Mouse (Mus musculus): ENCODE measurements around the gene Amph. TPM values are rescaled to one million over a fixed set of nuclear protein-coding genes. Genes with fewer than 3 reads are reported as not detected.

The Amph gene
- polyA plus RNA-seq, 1 experiment from 2014 or later = 11.5 TPM

- no peaks in the 10 kb centered on the region for H3K27me3 ChIP-seq (ENCODE audit: control insufficient read depth, insufficient read depth, low read length)
- DNase-seq (ENCODE audit: low spot score) = no peak
- ATAC-seq (ENCODE audit: low FRiP score) = no peak
- WGBS = 73% methylated on average over 3 of the region's 3 CpGs
- H3K9me3 ChIP-seq (ENCODE audit: control insufficient read depth, low read length) = no peaks in the 10 kb centered on the region
- H3K27ac ChIP-seq (ENCODE audit: low read depth, low read length) = no peak overlapping the region
- H3K4me1 ChIP-seq (replicated peaks; ENCODE audit: control insufficient read depth, insufficient read depth, low read length) = no peaks in the 10 kb centered on the region
- no peak overlapping the region for H3K4me3 ChIP-seq (ENCODE audit: low read depth, low read length)
- H3K4me2 ChIP-seq (replicated peaks; ENCODE audit: low read depth, low read length) = no peak overlapping the region
- H3K36me3 ChIP-seq (ENCODE audit: control insufficient read depth, insufficient read depth, low read length) = no peaks in the 10 kb centered on the region
- H3K9ac ChIP-seq (ENCODE audit: low read depth, low read length) = no peak overlapping the region
These were observed 60.4 kb downstream of the Amph start for GRCm38 (mm10) chr13:19008440-19008839.

GRCm38 (mm10) chr13:19014825-19015375 is 66.9 kb downstream of the Amph start:
- WGBS = 96% methylated on average over 4 of the region's 4 CpGs

GRCm38 (mm10) chr13:19021529-19021928 is 73.5 kb downstream of the Amph start:
- 89% methylated on average over 2 of the region's 2 CpGs for WGBS
- Histone ChIP-seq H3K4me3 (ENCODE audit: low read depth, low read length) (no peak overlapping the region), H3K9me3 (ENCODE audit: control insufficient read depth, low read length) (no peaks in the 10 kb centered on the region), H3K27ac (ENCODE audit: low read depth, low read length) (no peak overlapping the region), H3K4me2 (replicated peaks; ENCODE audit: low read depth, low read length) (no peak overlapping the region), H3K4me1 (replicated peaks; ENCODE audit: control insufficient read depth, insufficient read depth, low read length) (no peaks in the 10 kb centered on the region), H3K27me3 (ENCODE audit: control insufficient read depth, insufficient read depth, low read length) (no peaks in the 10 kb centered on the region), H3K9ac (ENCODE audit: low read depth, low read length) (no peak overlapping the region), H3K36me3 (ENCODE audit: control insufficient read depth, insufficient read depth, low read length) (no peaks in the 10 kb centered on the region)
- DNase-seq (ENCODE audit: low spot score) = no peak
- ATAC-seq (ENCODE audit: low FRiP score) = no peak

More at GRCm38 (mm10) chr13:19014825-19015375, 66.9 kb downstream of the Amph start:
- Histone ChIP-seq H3K9ac (ENCODE audit: low read depth, low read length) (no peak overlapping the region), H3K4me1 (replicated peaks; ENCODE audit: control insufficient read depth, insufficient read depth, low read length) (no peaks in the 10 kb centered on the region), H3K4me2 (replicated peaks; ENCODE audit: low read depth, low read length) (no peak overlapping the region), H3K36me3 (ENCODE audit: control insufficient read depth, insufficient read depth, low read length) (no peaks in the 10 kb centered on the region), H3K27ac (ENCODE audit: low read depth, low read length) (no peak overlapping the region), H3K4me3 (ENCODE audit: low read depth, low read length) (no peak overlapping the region), H3K27me3 (ENCODE audit: control insufficient read depth, insufficient read depth, low read length) (no peaks in the 10 kb centered on the region), H3K9me3 (ENCODE audit: control insufficient read depth, low read length) (no peaks in the 10 kb centered on the region)
- DNase-seq (ENCODE audit: low spot score) (no peak), ATAC-seq (ENCODE audit: low FRiP score) (no peak)

- Histone ChIP-seq H3K27ac (ENCODE audit: low read depth, low read length) (no peak overlapping the region), H3K4me1 (replicated peaks; ENCODE audit: control insufficient read depth, insufficient read depth, low read length) (no peaks in the 10 kb centered on the region), H3K36me3 (ENCODE audit: control insufficient read depth, insufficient read depth, low read length) (no peaks in the 10 kb centered on the region), H3K9ac (ENCODE audit: low read depth, low read length) (no peak overlapping the region), H3K4me2 (replicated peaks; ENCODE audit: low read depth, low read length) (no peak overlapping the region), H3K4me3 (ENCODE audit: low read depth, low read length) (no peak overlapping the region), H3K9me3 (ENCODE audit: control insufficient read depth, low read length) (no peaks in the 10 kb centered on the region), H3K27me3 (ENCODE audit: control insufficient read depth, insufficient read depth, low read length) (no peaks in the 10 kb centered on the region)
- DNase-seq (ENCODE audit: low spot score) (no peak), ATAC-seq (ENCODE audit: low FRiP score) (no peak)
- 82% methylated on average over 3 of the region's 3 CpGs for WGBS
These were observed 74.3 kb downstream of the Amph start for GRCm38 (mm10) chr13:19022310-19022709.

- no peak for DNase-seq (ENCODE audit: low spot score)
- no peaks in the 10 kb centered on the region for H3K36me3 ChIP-seq (ENCODE audit: control insufficient read depth, insufficient read depth, low read length)
- no peak for ATAC-seq (ENCODE audit: low FRiP score)
- H3K9me3 ChIP-seq (ENCODE audit: control insufficient read depth, low read length) = no peaks in the 10 kb centered on the region
- H3K4me2 ChIP-seq (replicated peaks; ENCODE audit: low read depth, low read length) = no peak overlapping the region
- H3K27ac ChIP-seq (ENCODE audit: low read depth, low read length) = no peak overlapping the region
- no peaks in the 10 kb centered on the region for H3K27me3 ChIP-seq (ENCODE audit: control insufficient read depth, insufficient read depth, low read length)
- no peaks in the 10 kb centered on the region for H3K4me1 ChIP-seq (replicated peaks; ENCODE audit: control insufficient read depth, insufficient read depth, low read length)
- 85% methylated on average over 2 of the region's 2 CpGs for WGBS
- H3K9ac ChIP-seq (ENCODE audit: low read depth, low read length) = no peak overlapping the region
- no peak overlapping the region for H3K4me3 ChIP-seq (ENCODE audit: low read depth, low read length)
These were observed 77.2 kb downstream of the Amph start for GRCm38 (mm10) chr13:19025091-19025688.

- no peak for DNase-seq (ENCODE audit: low spot score)
These were observed 77.9 kb downstream of the Amph start for GRCm38 (mm10) chr13:19025906-19026305.

GRCm38 (mm10) chr13:19026923-19027322 is 78.9 kb downstream of the Amph start:
- no peak overlapping the region for H3K4me2 ChIP-seq (replicated peaks; ENCODE audit: low read depth, low read length)
- WGBS = 83% methylated on average over 3 of the region's 3 CpGs
- H3K9me3 ChIP-seq (ENCODE audit: control insufficient read depth, low read length) = no peaks in the 10 kb centered on the region
- ATAC-seq (ENCODE audit: low FRiP score) (no peak), DNase-seq (ENCODE audit: low spot score) (no peak)
- no peak overlapping the region for H3K9ac ChIP-seq (ENCODE audit: low read depth, low read length)
- no peaks in the 10 kb centered on the region for H3K27me3 ChIP-seq (ENCODE audit: control insufficient read depth, insufficient read depth, low read length)
- H3K36me3 ChIP-seq (ENCODE audit: control insufficient read depth, insufficient read depth, low read length) = no peaks in the 10 kb centered on the region
- H3K4me1 ChIP-seq (replicated peaks; ENCODE audit: control insufficient read depth, insufficient read depth, low read length) = no peaks in the 10 kb centered on the region
- no peak overlapping the region for H3K4me3 ChIP-seq (ENCODE audit: low read depth, low read length)
- H3K27ac ChIP-seq (ENCODE audit: low read depth, low read length) = no peak overlapping the region

More at GRCm38 (mm10) chr13:19025906-19026305, 77.9 kb downstream of the Amph start:
- Histone ChIP-seq H3K4me1 (replicated peaks; ENCODE audit: control insufficient read depth, insufficient read depth, low read length) (no peaks in the 10 kb centered on the region), H3K27ac (ENCODE audit: low read depth, low read length) (no peak overlapping the region), H3K4me3 (ENCODE audit: low read depth, low read length) (no peak overlapping the region), H3K9me3 (ENCODE audit: control insufficient read depth, low read length) (no peaks in the 10 kb centered on the region), H3K36me3 (ENCODE audit: control insufficient read depth, insufficient read depth, low read length) (no peaks in the 10 kb centered on the region), H3K9ac (ENCODE audit: low read depth, low read length) (no peak overlapping the region), H3K27me3 (ENCODE audit: control insufficient read depth, insufficient read depth, low read length) (no peaks in the 10 kb centered on the region), H3K4me2 (replicated peaks; ENCODE audit: low read depth, low read length) (no peak overlapping the region)
- ATAC-seq (ENCODE audit: low FRiP score) = no peak
- 90% methylated on average over 4 of the region's 4 CpGs for WGBS

GRCm38 (mm10) chr13:19027766-19028350 is 79.9 kb downstream of the Amph start:
- H3K4me1 ChIP-seq (replicated peaks; ENCODE audit: control insufficient read depth, insufficient read depth, low read length) = no peaks in the 10 kb centered on the region

More at GRCm38 (mm10) chr13:19027766-19028350, 79.9 kb downstream of the Amph start:
- DNase-seq (ENCODE audit: low spot score) (no peak), ATAC-seq (ENCODE audit: low FRiP score) (no peak)
- no peaks in the 10 kb centered on the region for H3K36me3 ChIP-seq (ENCODE audit: control insufficient read depth, insufficient read depth, low read length)
- 83% methylated on average over 6 of the region's 6 CpGs for WGBS
- no peak overlapping the region for H3K9ac ChIP-seq (ENCODE audit: low read depth, low read length)
- no peak overlapping the region for H3K4me2 ChIP-seq (replicated peaks; ENCODE audit: low read depth, low read length)
- no peaks in the 10 kb centered on the region for H3K27me3 ChIP-seq (ENCODE audit: control insufficient read depth, insufficient read depth, low read length)
- H3K4me3 ChIP-seq (ENCODE audit: low read depth, low read length) = no peak overlapping the region
- H3K27ac ChIP-seq (ENCODE audit: low read depth, low read length) = no peak overlapping the region
- no peaks in the 10 kb centered on the region for H3K9me3 ChIP-seq (ENCODE audit: control insufficient read depth, low read length)

Measured in hindbrain, embryonic 11.5 days (tissue).